Mouse (Mus musculus) thymus, postnatal 25 days (tissue): ENCODE data around the gene Eif4a1.
"Not testable (repeated sequence)": the region's sequence is repeated elsewhere in the genome, so short reads cannot be mapped to it uniquely, and the experiment has no call there.

Source experiments
- DNase-seq: peaks from one replicate; pipeline ENCODE4 v3.0.0; 2022

The Eif4a1 gene

GRCm38 (mm10) chr11:69672211-69672706 is at the start of gene Eif4a1:
Eif4a1 (minus strand) TSS chr11:69672423.
- DNase-seq: peak; percentile 100

- no peak for DNase-seq
Measured at GRCm38 (mm10) chr11:69720852-69721251, 48.6 kb upstream of the Eif4a1 start.

GRCm38 (mm10) chr11:69719423-69719822 is 47.2 kb upstream of the Eif4a1 start:
- no peak for DNase-seq

- DNase-seq: no peak
Measured at GRCm38 (mm10) chr11:69718661-69719060, 46.4 kb upstream of the Eif4a1 start.

GRCm38 (mm10) chr11:69716953-69717352 is 44.7 kb upstream of the Eif4a1 start:
- DNase-seq: no peak

- DNase-seq: no peak
Measured at GRCm38 (mm10) chr11:69715929-69716328, 43.7 kb upstream of the Eif4a1 start.

GRCm38 (mm10) chr11:69715482-69715881 is 43.3 kb upstream of the Eif4a1 start:
- DNase-seq: no peak

- no peak for DNase-seq
Measured at GRCm38 (mm10) chr11:69714636-69715329, 42.6 kb upstream of the Eif4a1 start.

GRCm38 (mm10) chr11:69712954-69713672 is 40.9 kb upstream of the Eif4a1 start:
- no peak for DNase-seq

- DNase-seq: no peak
Measured at GRCm38 (mm10) chr11:69711082-69711481, 38.9 kb upstream of the Eif4a1 start.

- no peak for DNase-seq
Measured at GRCm38 (mm10) chr11:69710470-69710869, 38.2 kb upstream of the Eif4a1 start.

GRCm38 (mm10) chr11:69709554-69710446 is 37.6 kb upstream of the Eif4a1 start:
- DNase-seq: no peak

- no peak for DNase-seq
Measured at GRCm38 (mm10) chr11:69708614-69709265, 36.5 kb upstream of the Eif4a1 start.

GRCm38 (mm10) chr11:69707873-69708381 is 35.7 kb upstream of the Eif4a1 start:
- no peak for DNase-seq

- DNase-seq: no peak
Measured at GRCm38 (mm10) chr11:69707480-69707847, 35.2 kb upstream of the Eif4a1 start.

- no peak for DNase-seq
Measured at GRCm38 (mm10) chr11:69706775-69707479, 34.7 kb upstream of the Eif4a1 start.

GRCm38 (mm10) chr11:69704613-69705010 is 32.4 kb upstream of the Eif4a1 start:
- DNase-seq: no peak

- DNase-seq: no peak
Measured at GRCm38 (mm10) chr11:69703814-69704612, 31.8 kb upstream of the Eif4a1 start.

GRCm38 (mm10) chr11:69703381-69703780 is 31.2 kb upstream of the Eif4a1 start:
- not testable (repeated sequence) for DNase-seq

GRCm38 (mm10) chr11:69702886-69703285 is 30.7 kb upstream of the Eif4a1 start:
- not testable (repeated sequence) for DNase-seq

GRCm38 (mm10) chr11:69699595-69699994 is 27.4 kb upstream of the Eif4a1 start:
- DNase-seq: no peak
